Comparison of ENCODE assay signal across 13 mouse cellular contexts in the genomic region with DNA sequence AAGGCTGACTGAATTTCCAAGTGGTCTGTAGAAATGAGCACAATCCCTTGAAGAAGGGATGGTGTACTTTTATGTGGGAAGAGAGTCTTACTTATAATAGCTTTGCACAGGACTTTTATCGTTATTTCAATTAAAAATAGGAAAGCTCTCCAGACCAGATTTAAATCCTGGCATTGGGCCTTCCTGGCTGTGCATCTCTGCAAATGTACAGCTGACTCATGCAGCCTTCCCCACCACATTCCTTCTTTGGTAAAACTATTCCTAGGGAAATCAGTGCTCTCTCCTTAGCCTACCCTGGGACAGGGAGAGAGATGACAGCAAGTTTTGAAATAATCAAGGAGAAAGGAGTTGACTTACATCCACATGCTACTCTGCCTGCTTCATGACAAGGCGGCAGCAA. TPM values are rescaled to one million over a fixed set of nuclear protein-coding genes. Genes with fewer than 3 reads are reported as not detected.
DNase-seq lines count a peak whose midpoint lies in the region; ATAC-seq lines count a peak whose summit lies in the region.
"Had no signal": no experiment of that assay in that cellular context is flagged by ENCODE, and none has a peak within 500 bp of the region (broad histone marks: within the 10 kb centered on the region; RNA-seq: fewer than 3 reads in every experiment).

No protein-coding gene starts in this region.

- peak; percentile 81 for ATAC-seq in frontal cortex, adult (ENCODE audit: low TSS enrichment)
- ATAC-seq in inflammation-experienced regulatory T-cells, adult 6 months: no peak
- ATAC-seq: forebrain, embryonic 13.5 days had no signal

- no peak for DNase-seq in frontal cortex, postnatal 10 days (ENCODE audit: low spot score in 2 of 2)
- DNase-seq in NIH3T3 (ENCODE audit: low read depth): peak; percentile 84
- DNase-seq in frontal cortex, postnatal 36 days (ENCODE audit: low spot score in 2 of 2): peak; percentile 68 to 90
- DNase-seq in right cerebral cortex, postnatal 10 days (ENCODE audit: low spot score in 2 of 2): peak; percentile 82 to 89
- DNase-seq in testis, postnatal 14 days (ENCODE audit: low spot score): no peak
- DNase-seq in embryo, embryonic 9.5 days (ENCODE audit: extremely low spot score): no peak
- DNase-seq: heart, postnatal 4 days; kidney, adult 2 months; lung, adult 2 months; thymus, postnatal 4 days had no signal

RNA-seq across cellular contexts. Expression of gene Sla2, which starts 50.8 kb away (rescaled TPM):
- 10 to 100 TPM; 55.1 to 91.5 (median 58.8) TPM for polyA plus RNA-seq in inflammation-experienced regulatory T-cells, adult 6 months (2017; shearing (Covaris generic))

RNA-seq across cellular contexts. Expression of gene Ndrg3, which starts 54.1 kb away (rescaled TPM):
- 100 to 1,000 TPM in 2 of 3 experiments, 10 to 100 TPM in 1; 72.3 to 142 (median 105) TPM for polyA plus RNA-seq in inflammation-experienced regulatory T-cells, adult 6 months (2017; shearing (Covaris generic))

Comparison
In these comparisons a context has a peak if more than half of its experiments do, and no peak if none do; other contexts are left out.
1. DNase-seq: peak in NIH3T3 (single experiment), frontal cortex, postnatal 36 days (2 of 2) and right cerebral cortex, postnatal 10 days (2 of 2); none in frontal cortex, postnatal 10 days (0 of 2), testis, postnatal 14 days (single experiment) and embryo, embryonic 9.5 days (single experiment).